Mouse (Mus musculus): Measurements from ENCODE around the gene Grk4.
"Not testable (repeated sequence)": the region's sequence is repeated elsewhere in the genome, so short reads cannot be mapped to it uniquely, and the experiment has no call there.

Gene Grk4

GRCm38 (mm10) chr5:34714371-34714770, 54.2 kb downstream of the Grk4 start:
- DNase-seq, result not testable (repeated sequence)

GRCm38 (mm10) chr5:34714816-34715215, 54.6 kb downstream of the Grk4 start:
- no peak for DNase-seq

GRCm38 (mm10) chr5:34729141-34729540, 69.0 kb downstream of the Grk4 start:
- no peak for DNase-seq

GRCm38 (mm10) chr5:34730255-34730654, 70.1 kb downstream of the Grk4 start:
- no peak for DNase-seq

GRCm38 (mm10) chr5:34751477-34751876, 91.3 kb downstream of the Grk4 start:
- DNase-seq, result no peak

- no peak for DNase-seq
Observed at GRCm38 (mm10) chr5:34758762-34759161, 98.6 kb downstream of the Grk4 start.

GRCm38 (mm10) chr5:34760850-34761508, 100.8 kb downstream of the Grk4 start:
- DNase-seq, result no peak

GRCm38 (mm10) chr5:34761509-34761908, 101.3 kb downstream of the Grk4 start, which contains the start of gene Htt:
TSS of gene Htt (plus strand) at chr5:34761740.
- peak; percentile 96 for DNase-seq

- peak; percentile 33 for DNase-seq
Observed at GRCm38 (mm10) chr5:34761934-34762611, 101.9 kb downstream of the Grk4 start.

- no peak for DNase-seq
Observed at GRCm38 (mm10) chr5:34771818-34772217, 111.6 kb downstream of the Grk4 start.

GRCm38 (mm10) chr5:34772696-34773245, 112.6 kb downstream of the Grk4 start:
- DNase-seq, result no peak

- DNase-seq, result no peak
Observed at GRCm38 (mm10) chr5:34773392-34773791, 113.2 kb downstream of the Grk4 start.

GRCm38 (mm10) chr5:34785027-34785426, 124.8 kb downstream of the Grk4 start:
- no peak for DNase-seq

- no peak for DNase-seq
Observed at GRCm38 (mm10) chr5:34791141-34791540, 131.0 kb downstream of the Grk4 start.

GRCm38 (mm10) chr5:34800292-34800953, 140.2 kb downstream of the Grk4 start:
- no peak for DNase-seq

Measured in kidney, adult 18-20 months (tissue).